Mouse (Mus musculus) cerebellum, adult 11-12 months (tissue): ENCODE measurements around the gene Casq1.

Experiments
- DNase-seq: peaks from one replicate; pipeline ENCODE4 v3.0.0; 2022

Gene Casq1

GRCm38 (mm10) chr1:172205741-172206087 lies 14.0 kb downstream of the Casq1 start:
- DNase-seq = peak; percentile 65

DNA sequence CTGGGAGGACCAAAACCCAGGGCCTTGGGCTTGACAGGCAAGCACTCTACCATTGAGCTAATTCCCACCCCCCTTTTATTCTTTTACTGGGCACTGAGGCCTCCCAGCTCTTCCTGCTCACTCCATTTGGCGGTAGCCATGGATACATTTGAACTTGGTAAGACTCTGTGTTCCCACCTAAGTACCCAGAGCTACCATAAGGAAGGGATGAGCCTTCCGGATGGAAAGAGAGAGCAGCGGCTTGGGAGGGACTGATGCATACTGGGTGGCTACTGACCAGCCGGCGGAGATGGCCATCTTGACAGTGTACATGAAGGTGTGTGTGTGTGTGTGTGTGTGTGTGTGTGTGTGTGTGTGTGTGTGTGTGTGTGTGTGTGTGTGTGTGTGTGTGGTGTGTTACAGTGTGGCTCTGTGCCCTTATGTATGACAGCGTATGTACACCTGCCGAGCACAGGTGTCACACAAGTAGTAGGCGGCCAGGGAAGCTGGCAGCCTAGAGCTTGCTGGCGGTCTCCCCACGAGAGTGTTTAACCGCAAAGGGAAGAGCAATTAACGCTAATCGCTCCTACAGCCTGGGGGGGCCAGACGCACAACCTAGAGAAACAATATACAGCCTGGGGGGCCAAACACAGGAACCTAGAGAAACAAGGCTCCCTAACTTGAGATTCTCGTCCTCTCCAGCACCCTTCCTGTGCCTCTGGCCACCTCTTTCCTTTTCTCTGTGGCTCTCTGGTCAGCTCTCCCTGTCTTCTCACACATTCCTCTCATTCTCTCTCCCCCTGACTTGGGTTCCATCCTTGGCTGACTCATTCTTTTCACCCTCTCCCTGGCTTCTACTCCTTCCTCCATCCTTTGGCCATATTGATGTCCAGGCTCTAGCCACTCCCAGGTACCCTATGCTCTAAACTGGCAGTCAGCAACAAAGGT lies 14.6 kb downstream of the Casq1 start:
- peak; percentile 79 for DNase-seq

DNA sequence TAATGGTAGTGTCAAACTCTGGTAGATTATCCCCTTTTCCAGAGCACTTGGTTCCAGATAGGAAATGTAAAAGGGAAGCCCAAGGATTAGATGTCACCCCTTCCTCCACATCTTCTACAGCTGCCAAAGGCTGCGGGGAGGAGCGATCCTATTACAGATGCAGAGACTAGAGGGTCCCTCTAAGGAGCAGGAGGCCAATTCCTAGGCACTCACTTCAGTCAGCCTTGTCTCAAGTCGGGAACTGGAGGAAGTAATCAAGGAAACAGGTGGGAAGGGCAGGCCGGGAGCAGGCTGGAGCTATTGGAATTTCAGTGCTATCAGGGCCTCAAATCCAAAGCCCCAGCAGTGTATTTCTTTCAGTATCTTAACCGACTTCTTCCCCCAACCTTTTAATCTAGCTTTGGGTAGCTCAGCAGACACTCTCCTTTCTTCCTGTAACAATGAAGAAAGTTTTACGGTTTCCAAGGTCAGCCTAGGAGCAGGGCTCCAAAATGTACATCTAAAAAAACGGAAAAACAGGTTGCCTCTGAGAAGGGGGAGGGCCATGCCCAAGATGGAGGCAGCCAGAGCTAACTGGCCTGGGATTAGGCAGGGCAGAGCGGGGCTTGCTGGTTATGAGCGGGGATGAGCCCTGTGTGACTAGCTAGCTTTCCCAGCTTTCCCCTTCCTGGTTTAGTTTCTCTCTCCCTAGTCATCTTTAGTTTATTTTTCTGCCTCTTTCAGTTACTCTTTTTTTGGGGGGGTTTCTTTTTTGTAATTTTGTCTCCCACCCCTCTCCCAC lies 15.4 kb downstream of the Casq1 start:
- no peak for DNase-seq

- no peak for DNase-seq
These were observed 16.1 kb downstream of the Casq1 start for GRCm38 (mm10) chr1:172203566-172203965.

DNA sequence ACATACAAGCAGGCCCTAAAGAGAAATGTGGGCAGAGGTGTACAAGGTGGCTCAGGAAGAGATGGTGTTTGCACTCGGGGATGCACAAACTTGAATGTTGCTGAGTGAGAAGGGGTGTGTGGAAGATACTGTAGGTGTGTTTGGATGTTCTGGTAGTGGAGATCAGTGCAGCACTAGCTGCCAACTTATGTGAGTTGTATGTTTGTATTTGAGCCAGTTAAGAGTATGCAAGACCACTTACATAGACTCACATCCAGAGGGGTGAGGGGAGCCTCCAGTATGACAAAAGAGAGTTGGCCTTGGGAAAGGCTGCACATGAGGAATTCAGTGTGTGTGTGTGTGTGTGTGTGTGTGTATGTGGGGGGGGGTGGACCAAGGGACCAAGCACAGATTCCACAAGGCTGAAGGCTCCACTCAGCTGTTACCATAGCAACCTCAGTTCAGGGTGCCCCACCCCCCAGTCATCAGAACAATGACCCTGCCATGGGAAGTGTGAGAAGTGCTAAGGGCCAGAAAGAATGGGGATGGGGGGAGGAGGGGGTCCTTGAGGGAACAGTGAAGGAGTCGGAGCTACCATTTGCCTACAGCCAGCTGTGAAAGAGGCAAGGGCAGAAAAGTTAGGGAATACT lies 16.7 kb downstream of the Casq1 start:
- DNase-seq = peak; percentile 68

GRCm38 (mm10) chr1:172201967-172202880 lies 17.4 kb downstream of the Casq1 start:
- peak; percentile 93 for DNase-seq

- peak; percentile 76 for DNase-seq
These were observed 18.7 kb downstream of the Casq1 start for GRCm38 (mm10) chr1:172200871-172201447.

GRCm38 (mm10) chr1:172200161-172200560 lies 19.5 kb downstream of the Casq1 start:
- no peak for DNase-seq

GRCm38 (mm10) chr1:172198996-172199395 lies 20.7 kb downstream of the Casq1 start:
- no peak for DNase-seq

- DNase-seq = no peak
These were observed 21.4 kb downstream of the Casq1 start for GRCm38 (mm10) chr1:172198316-172198715.

- peak; percentile 77 for DNase-seq
These were observed 21.8 kb downstream of the Casq1 start for GRCm38 (mm10) chr1:172197851-172198250.

GRCm38 (mm10) chr1:172197146-172197545 lies 22.5 kb downstream of the Casq1 start:
- no peak for DNase-seq

- DNase-seq = no peak
These were observed 25.2 kb downstream of the Casq1 start for GRCm38 (mm10) chr1:172194435-172194834.

GRCm38 (mm10) chr1:172192217-172192616 lies 27.5 kb downstream of the Casq1 start:
- no peak for DNase-seq

DNA sequence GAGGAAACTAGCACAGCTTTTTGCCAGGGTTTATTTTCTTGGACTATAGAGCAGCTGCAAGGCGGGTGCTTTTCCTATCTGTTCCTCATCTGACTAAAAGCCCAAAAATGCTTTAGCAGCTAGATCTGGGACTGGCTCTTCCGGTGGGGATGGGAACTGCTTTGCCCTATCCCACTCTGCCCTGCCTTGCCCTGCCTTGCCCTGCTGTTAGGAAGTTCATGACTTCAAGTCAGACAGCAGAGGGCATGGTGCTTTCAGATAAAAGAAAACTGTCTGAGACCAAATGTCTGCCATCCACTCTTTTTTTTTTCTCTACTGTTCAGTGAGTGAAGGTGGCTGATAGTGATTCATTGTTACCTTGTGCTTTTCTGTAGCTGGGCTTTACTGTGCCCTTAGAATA lies 28.1 kb downstream of the Casq1 start:
- no peak for DNase-seq

GRCm38 (mm10) chr1:172188891-172189290 lies 30.8 kb downstream of the Casq1 start:
- no peak for DNase-seq

GRCm38 (mm10) chr1:172186401-172187289 lies 33.0 kb downstream of the Casq1 start:
- DNase-seq = no peak

DNA sequence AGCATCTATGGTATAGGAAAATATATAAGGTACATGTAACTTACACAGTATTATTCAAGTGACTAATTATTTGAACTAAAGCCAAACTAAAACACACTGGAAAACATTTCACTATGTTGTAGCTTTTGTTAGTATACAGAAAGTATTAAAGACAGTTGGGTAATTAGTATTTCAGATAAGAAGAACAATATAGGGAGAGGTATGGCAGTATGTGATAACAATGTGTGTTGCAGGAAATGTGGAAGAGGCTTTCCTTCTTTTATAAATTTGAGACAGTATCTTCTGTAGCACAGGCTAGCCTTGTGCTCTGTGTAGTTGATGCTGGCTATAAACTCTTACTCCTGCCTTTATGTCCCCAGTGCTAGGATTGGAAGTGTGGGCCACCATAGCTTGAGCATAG lies 35.8 kb downstream of the Casq1 start:
- no peak for DNase-seq

DNA sequence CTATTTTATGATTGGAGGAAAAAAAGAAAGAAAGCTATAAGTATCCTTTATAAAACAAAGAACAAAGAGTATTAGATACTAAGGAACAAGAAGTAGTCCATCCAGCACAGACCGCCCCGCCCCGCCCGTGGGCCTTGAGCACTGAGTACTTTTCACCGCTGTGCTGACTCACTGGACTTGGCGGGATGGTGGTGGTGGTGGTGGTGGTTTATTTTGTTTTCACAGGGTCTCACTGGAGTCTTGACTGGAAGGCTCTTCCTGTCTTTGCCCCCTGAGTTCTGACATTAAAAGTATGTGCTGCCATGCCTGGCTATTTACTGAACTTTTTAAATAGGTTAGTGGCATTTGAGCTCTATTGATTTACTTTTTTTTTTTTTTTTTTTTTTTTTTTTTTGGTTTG lies 36.6 kb downstream of the Casq1 start:
- DNase-seq = no peak

GRCm38 (mm10) chr1:172181777-172182176 lies 37.9 kb downstream of the Casq1 start:
- DNase-seq = no peak

DNA sequence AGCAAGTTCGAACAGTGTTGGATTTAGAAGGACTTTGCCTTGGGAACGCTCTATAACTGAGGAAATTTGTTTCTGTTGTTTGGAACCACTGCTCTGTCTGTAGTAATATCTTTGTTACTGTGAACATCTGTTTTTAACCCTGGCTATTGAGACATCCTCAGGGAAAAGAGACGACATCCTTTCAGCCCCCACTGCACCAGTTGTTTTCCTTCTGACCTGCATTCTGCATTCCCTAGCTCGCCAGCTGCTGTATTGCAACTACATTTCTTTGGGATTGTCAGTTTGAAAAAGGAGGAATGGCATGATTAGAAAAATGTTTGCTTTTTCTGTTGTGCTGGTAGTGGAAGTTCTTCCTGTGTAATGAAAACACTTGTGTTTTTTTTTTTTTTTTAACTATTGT lies 38.8 kb downstream of the Casq1 start:
- no peak for DNase-seq
